Mouse (Mus musculus): ENCODE measurements at regions not wholly inside any gene's neighbourhood (a gene's known extent, or its start where the extent isn't known, plus 50 kb on each side); places are given as distances from the start of the nearest gene placed in this dataset.
A peak's percentile ranks its signal among the peaks of the same experiment; 100 is the strongest.

- no peak for DNase-seq (ENCODE audit: inconsistent age in 2 of 2, low spot score in 1 of 2)
Observed at GRCm38 (mm10) chr5:53380203-53380602, 85.7 kb upstream of the Rbpj start.

- peak; percentile 50 to 73 for DNase-seq (ENCODE audit: inconsistent age in 2 of 2, low spot score in 1 of 2)
Observed at GRCm38 (mm10) chr5:53381492-53382199, 84.3 kb upstream of the Rbpj start.

GRCm38 (mm10) chr5:53384026-53384425 is 81.9 kb upstream of the Rbpj start:
- DNase-seq (ENCODE audit: inconsistent age in 2 of 2, low spot score in 1 of 2) = no peak

- peak in 1 of 2 experiments; percentile 50 for DNase-seq (ENCODE audit: inconsistent age in 2 of 2, low spot score in 1 of 2)
Observed at GRCm38 (mm10) chr5:53385513-53386148, 80.3 kb upstream of the Rbpj start.

GRCm38 (mm10) chr5:53393571-53393970 is 72.4 kb upstream of the Rbpj start:
- DNase-seq (ENCODE audit: inconsistent age in 2 of 2, low spot score in 1 of 2) = no peak

- no peak for DNase-seq (ENCODE audit: inconsistent age in 2 of 2, low spot score in 1 of 2)
Observed at GRCm38 (mm10) chr5:53394560-53394959, 71.4 kb upstream of the Rbpj start.

- no peak for DNase-seq (ENCODE audit: inconsistent age in 2 of 2, low spot score in 1 of 2)
Observed at GRCm38 (mm10) chr5:53398428-53399058, 67.4 kb upstream of the Rbpj start.

GRCm38 (mm10) chr5:53401093-53401492 is 64.9 kb upstream of the Rbpj start:
- no peak for DNase-seq (ENCODE audit: inconsistent age in 2 of 2, low spot score in 1 of 2)

GRCm38 (mm10) chr5:53402022-53402421 is 63.9 kb upstream of the Rbpj start:
- no peak for DNase-seq (ENCODE audit: inconsistent age in 2 of 2, low spot score in 1 of 2)

GRCm38 (mm10) chr5:53402619-53403151 is 63.3 kb upstream of the Rbpj start:
- DNase-seq (ENCODE audit: inconsistent age in 2 of 2, low spot score in 1 of 2) = peak; percentile 9 to 54

- no peak for DNase-seq (ENCODE audit: inconsistent age in 2 of 2, low spot score in 1 of 2)
Observed at GRCm38 (mm10) chr5:53405929-53406328, 60.0 kb upstream of the Rbpj start.

- no peak for DNase-seq (ENCODE audit: inconsistent age in 2 of 2, low spot score in 1 of 2)
Observed at GRCm38 (mm10) chr5:53407646-53408045, 58.3 kb upstream of the Rbpj start.

GRCm38 (mm10) chr5:53408235-53408634 is 57.7 kb upstream of the Rbpj start:
- no peak for DNase-seq (ENCODE audit: inconsistent age in 2 of 2, low spot score in 1 of 2)

- DNase-seq (ENCODE audit: inconsistent age in 2 of 2, low spot score in 1 of 2) = no peak
Observed at GRCm38 (mm10) chr5:53409740-53410139, 56.2 kb upstream of the Rbpj start.

GRCm38 (mm10) chr5:53412391-53413075 is 53.4 kb upstream of the Rbpj start:
- peak in 1 of 2 experiments; percentile 39 for DNase-seq (ENCODE audit: inconsistent age in 2 of 2, low spot score in 1 of 2)

- DNase-seq (ENCODE audit: inconsistent age in 2 of 2, low spot score in 1 of 2) = no peak
Observed at GRCm38 (mm10) chr5:53413677-53414076, 52.3 kb upstream of the Rbpj start.

GRCm38 (mm10) chr5:53415472-53415871 is 50.5 kb upstream of the Rbpj start:
- DNase-seq (ENCODE audit: inconsistent age in 2 of 2, low spot score in 1 of 2) = peak in 1 of 2 experiments; percentile 61

Data from adrenal gland, adult (tissue).